Mouse (Mus musculus) left cerebral cortex, adult 9 months (tissue): Measurements from ENCODE around the gene Oxsr1.
"Not testable (repeated sequence)": the region's sequence is repeated elsewhere in the genome, so short reads cannot be mapped to it uniquely, and the experiment has no call there.

ENCODE experiments used
- DNase-seq, 2 experiments: peaks; one replicate each; pipeline ENCODE4 v3.0.0; 2022; ENCODE audit warnings: low spot score in 2 of 2

Gene Oxsr1

GRCm38 (mm10) chr9:119322289-119323259 is at the start of gene Oxsr1:
Gene Oxsr1 (minus strand): TSS chr9:119322427.
- DNase-seq = peak; percentile 99 to 100

DNA sequence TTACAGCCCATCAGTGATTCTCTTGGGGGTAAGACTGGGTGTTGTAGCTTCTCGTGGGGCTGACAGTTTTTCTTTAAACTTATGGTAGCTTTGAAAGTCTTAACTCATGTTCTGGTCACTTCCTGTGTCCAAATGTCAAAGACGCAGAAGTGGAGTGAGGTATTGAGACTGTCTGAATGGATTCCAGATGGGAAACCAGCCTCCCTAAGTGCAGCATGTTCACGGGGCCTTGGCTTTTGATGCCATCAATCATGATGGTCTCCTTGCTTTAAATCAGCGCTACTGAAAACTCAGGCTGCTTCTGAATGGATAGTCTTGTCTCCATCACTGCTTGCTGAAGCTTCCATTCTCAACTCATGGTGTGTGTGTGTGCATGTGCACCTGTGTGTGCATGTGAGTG is 49.0 kb upstream of the Oxsr1 start:
- DNase-seq = no peak

- DNase-seq = not testable (repeated sequence)
Measured at GRCm38 (mm10) chr9:119370770-119371169, 48.5 kb upstream of the Oxsr1 start.

- no peak for DNase-seq
Measured at GRCm38 (mm10) chr9:119368367-119368766, 46.1 kb upstream of the Oxsr1 start.

DNA sequence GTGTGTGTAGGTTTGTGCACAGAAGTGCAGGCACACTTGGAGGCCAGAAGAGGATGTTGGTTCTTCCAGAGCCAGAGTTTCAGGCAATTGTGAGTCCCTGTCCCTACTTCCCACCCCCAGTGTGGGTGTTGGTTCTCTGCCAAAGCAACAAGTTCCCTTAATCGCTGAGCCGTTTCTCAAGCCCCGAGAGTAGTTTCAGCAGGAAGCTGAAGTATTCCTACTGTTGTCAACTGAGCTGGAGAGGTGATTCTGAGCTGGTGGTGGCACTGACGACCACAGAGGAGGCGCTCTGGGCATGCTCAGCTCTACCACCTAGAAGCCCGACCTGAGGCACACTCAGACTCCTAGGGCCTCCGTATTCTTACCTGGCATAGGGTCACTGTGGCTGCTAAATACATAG is 43.1 kb upstream of the Oxsr1 start, which contains the start of gene Slc22a14:
Gene Slc22a14, minus strand, starts transcription at position 270 of the 400 bp plus-strand sequence.
- DNase-seq = no peak

DNA sequence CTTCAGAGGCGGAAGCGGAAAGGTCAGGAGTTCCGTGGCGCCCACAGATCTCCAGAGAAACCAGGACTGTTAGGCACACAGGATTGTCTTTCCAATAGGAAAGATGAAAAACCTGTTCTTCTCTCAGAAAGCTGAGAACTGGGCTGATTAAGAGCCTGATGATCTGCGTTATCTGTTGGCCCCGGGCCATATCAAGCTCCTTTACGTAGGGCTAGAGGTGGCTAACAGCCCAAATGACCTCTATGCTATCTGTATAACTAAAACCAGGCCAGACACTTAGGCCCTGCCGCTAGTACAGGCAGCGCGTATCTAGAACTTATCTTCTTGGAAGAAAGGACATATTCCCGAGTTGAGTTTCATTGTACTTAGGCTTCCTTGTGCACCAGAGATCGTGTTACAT is 41.0 kb upstream of the Oxsr1 start:
- no peak for DNase-seq

DNA sequence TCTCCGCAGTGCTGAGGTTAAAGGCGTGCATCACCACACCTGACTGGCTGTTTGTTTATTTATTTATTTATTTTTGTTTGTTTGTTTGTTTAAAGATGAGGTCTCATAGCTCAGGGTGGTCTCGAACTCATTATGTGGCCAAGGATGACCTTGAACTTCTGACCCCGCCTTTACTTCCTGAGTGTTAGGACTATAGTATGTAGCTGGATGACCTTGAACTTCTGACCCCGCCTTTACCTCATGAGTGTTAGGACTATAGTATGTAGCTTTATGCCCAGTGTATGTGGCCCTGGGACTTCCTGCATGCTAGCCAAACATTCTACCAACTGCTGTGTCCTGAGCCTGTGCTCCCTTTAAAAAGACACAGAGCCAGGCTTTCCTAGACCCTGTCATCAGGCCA is 39.2 kb upstream of the Oxsr1 start:
- no peak for DNase-seq

- no peak for DNase-seq
Measured at GRCm38 (mm10) chr9:119358058-119358429, 35.8 kb upstream of the Oxsr1 start.

DNA sequence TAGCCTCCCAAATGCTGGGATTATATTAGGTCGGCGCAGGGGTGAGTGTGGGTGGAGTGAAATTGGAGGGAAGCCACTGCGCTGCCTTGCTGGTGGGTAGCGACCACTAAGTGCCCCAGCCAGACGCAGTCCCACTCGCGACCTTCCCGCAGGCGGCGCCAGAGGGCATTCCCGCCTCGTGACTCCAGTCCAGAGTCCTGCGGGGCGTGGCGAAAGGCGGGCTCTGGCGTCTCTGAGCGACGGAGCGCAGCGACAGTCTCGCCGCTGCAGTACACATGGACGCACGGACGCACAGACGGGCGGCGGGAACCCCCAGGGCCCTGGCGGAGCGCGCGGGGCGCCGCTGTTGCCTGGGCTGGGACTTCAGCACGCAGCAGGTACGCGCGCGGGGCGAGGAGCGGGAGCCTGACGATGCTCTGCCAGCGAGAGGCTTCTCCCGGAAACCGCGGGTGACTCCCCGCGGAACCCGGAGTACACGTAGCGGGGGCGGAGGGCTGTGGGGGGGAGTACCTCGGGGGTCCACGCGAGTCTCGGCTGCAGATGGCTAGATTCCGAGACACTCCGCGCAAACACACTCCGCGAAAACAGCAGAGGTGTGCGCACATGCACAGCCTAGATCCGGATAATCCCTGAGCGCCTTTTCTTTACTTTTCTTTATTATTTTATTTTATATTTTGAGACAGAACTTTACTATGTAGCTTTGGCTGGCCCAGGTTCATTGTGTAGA is 35.3 kb upstream of the Oxsr1 start, which contains the start of gene Xylb:
Gene Xylb, plus strand, starts transcription at position 51 of the 727 bp plus-strand sequence.
- DNase-seq = peak; percentile 54 to 90

- DNase-seq = no peak
Measured at GRCm38 (mm10) chr9:119355943-119356342, 33.7 kb upstream of the Oxsr1 start.

GRCm38 (mm10) chr9:119353926-119354325 is 31.7 kb upstream of the Oxsr1 start:
- DNase-seq = no peak

DNA sequence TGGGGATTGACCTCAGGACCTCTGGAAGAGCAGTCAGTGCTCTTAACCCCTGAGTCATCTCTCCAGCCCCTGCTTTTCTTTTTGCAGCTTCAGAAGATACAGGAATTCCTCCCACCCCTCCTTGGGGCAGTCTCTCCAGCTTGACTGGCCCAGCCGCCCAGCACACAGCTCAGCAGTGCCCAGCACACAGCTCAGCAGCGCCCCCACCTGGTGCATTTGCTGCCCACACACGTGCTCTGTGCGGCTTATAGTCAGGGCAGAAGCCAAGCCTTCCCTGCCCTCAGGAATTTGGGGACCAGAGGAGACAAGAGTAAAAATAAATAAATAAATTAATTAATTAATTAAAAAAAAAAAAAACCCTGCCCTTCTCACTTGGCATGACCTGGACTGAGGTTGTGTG is 29.8 kb upstream of the Oxsr1 start:
- DNase-seq = peak in 1 of 2 experiments; percentile 67

- no peak for DNase-seq
Measured at GRCm38 (mm10) chr9:119350947-119351705, 28.9 kb upstream of the Oxsr1 start.

GRCm38 (mm10) chr9:119350531-119350930 is 28.3 kb upstream of the Oxsr1 start:
- no peak for DNase-seq

GRCm38 (mm10) chr9:119346376-119346775 is 24.1 kb upstream of the Oxsr1 start:
- DNase-seq = no peak

DNA sequence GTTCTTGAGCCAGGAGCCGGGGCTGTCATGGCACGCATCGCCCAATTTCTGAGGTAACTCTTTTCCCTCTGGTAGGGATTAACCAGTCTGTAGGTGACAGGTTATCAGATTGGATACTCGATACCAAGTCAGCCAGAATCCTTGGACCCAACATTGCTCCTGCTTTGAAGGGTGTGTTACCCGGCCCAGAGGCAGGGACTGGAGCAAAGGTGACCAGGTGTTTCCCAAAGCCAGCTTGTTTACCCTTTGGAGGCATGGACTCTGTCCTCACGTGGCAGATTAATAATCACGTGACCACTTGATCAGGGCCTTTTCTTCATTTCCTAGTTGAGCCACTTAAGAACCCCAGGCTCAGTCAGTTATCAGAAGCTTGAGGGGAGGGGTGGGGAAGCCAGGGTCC is 20.5 kb upstream of the Oxsr1 start:
- no peak for DNase-seq

DNA sequence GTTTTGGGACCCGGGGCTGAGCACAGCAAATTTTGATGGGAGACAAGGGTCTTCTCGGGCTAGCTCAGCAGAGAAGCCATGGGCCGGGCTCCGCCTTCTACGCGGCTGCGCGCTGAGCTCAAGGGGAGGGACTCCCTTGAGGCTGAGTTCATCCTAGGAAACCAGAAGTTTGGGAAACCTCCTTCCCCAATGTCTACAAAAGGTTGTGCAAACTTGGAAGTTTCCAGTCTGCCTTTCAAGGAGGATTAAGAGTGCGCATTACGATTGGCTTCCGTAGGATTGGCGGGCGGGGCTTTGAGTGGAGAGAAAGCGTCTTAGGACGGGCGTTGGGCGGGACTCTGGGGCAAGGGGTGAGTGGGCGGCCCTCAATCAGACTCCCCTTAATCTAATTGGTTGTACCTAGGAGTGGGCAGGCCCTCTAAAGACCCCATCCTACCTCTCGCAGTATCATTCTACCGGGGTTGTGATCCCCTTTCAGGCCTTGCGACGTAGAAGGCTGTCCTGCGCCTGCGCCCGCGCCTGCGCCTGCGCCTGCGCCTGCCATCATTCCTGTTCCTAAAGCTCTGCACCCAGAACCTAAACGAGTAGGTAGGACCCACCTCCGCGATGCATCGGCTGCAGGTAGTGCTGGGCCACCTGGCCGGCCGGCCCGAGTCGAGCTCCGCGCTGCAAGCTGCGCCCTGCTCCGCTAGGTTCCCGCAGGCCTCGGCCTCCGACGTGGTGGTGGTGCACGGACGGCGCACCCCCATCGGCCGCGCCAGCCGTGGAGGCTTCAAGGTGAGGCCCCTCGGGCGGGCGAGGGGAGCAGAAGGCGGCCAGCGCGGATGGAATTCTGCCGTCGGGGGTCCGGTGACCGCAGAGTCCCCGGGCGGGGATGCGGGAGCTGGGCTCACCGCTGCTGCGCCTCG is 18.9 kb upstream of the Oxsr1 start, which contains the start of gene Myd88:
Gene Myd88, minus strand, starts transcription at position 503 of the 908 bp plus-strand sequence.
- peak; percentile 98 for DNase-seq

DNA sequence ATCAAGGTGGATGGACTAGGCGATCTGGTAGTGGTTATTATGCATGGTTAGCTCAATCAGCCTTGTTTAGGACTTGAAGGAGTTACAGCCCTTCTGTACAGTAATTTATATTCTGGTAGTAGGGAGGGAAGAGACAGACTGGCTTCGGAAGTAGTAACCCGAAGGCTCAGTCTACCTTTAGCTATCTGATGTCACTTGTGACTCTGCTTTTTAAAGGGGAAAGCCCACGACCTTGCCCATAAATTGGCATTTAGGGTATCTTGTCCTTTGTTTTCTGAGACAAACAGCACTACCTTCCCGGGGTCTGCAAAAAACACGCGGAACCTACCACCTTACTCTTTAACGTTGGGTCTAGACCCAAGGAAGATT is 18.0 kb upstream of the Oxsr1 start:
- DNase-seq = no peak

GRCm38 (mm10) chr9:119339558-119340211 is 17.5 kb upstream of the Oxsr1 start, which contains the start of gene Acaa1a:
Gene Acaa1a (plus strand): TSS chr9:119339676.
- peak in 1 of 2 experiments; percentile 55 for DNase-seq

GRCm38 (mm10) chr9:119339106-119339505 is 16.9 kb upstream of the Oxsr1 start:
- no peak for DNase-seq
